Mouse (Mus musculus): Measurements from ENCODE around the gene Dock9.
"Not testable (repeated sequence)": the region's sequence is repeated elsewhere in the genome, so short reads cannot be mapped to it uniquely, and the experiment has no call there.

Dock9 gene

GRCm38 (mm10) chr14:121698620-121698950 lies 99.1 kb downstream of the Dock9 start:
- no peak for DNase-seq (ENCODE audit: low spot score)

DNA sequence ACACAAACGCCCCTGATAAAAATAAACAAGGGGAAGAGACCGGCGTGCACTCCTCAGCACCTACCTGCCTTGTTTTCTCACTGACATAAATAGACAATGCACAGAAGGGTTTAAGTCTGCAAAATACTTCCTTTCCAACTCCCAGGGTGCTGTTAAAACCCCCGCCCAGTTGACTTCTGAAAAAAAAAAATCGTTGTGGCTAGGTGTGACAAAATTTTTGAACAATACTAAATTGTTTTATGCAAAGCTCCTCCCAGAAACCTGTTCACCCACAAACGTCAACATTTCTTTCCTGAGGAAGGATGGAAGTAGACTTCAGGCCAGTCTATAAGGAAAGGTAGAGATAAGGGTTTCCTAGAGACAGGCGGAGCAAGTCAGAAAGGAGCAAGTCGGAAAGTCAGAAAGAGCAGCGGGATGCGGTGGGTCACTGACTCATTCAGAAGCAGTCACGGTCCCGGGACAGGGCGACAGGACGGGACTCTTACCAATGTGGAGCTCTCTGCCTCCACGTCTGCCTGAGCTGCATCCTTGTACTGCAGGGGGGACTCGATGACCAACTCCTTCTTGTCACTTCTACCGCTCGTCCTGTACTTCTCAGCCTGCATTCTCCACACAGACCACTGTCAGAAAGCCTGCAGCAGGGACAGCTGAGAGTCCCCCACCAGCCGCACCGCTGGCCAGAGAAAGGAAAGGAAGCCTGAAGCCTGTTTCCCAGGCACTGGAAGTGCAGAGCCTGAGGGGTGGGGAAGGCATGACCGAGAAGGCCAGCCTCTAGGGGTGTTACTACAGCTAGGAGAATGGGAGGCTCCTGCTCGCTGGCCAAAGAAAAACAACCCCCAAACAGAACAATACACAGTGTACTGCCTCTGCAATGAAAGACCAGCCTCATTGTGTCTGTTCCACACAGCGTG lies 99.7 kb downstream of the Dock9 start:
- DNase-seq (ENCODE audit: low spot score) = peak; percentile 38

- no peak for DNase-seq (ENCODE audit: low spot score)
Measured at GRCm38 (mm10) chr14:121697143-121697680, 100.4 kb downstream of the Dock9 start.

DNA sequence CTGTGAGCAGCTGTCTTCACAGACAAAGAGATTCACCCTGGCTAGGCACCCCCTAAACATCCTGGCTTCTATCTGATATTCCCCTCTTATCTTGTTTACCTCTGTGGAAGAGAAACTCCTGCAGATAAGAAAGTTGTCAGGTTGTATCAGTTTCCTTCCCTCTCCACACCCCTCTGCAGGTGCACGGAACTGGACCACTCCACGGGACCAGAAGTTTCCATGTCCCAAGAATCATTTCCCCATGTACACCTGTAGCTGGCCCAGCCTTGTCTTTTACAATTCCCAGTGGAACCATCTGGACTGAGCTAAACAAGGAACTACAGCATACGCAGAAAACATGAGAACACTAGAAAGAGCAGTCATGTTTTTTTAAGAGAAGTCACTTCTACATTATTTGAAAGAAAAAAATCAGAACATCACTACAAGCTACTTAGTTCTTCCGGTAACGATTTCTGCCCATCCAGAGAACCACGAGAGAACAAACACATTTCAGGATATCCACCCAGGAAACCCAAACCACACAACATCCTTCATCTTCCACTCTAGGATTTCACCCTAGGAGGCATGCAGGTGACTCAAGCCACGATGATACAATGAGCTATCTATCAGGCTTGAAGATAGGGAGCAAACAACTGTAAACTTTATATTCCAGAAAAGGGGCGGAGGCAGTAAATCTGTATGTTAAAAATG lies 101.1 kb downstream of the Dock9 start:
- no peak for DNase-seq (ENCODE audit: low spot score)

- no peak for DNase-seq (ENCODE audit: low spot score)
Measured at GRCm38 (mm10) chr14:121694706-121695105, 102.9 kb downstream of the Dock9 start.

GRCm38 (mm10) chr14:121693991-121694594 lies 103.5 kb downstream of the Dock9 start:
- no peak for DNase-seq (ENCODE audit: low spot score)

DNA sequence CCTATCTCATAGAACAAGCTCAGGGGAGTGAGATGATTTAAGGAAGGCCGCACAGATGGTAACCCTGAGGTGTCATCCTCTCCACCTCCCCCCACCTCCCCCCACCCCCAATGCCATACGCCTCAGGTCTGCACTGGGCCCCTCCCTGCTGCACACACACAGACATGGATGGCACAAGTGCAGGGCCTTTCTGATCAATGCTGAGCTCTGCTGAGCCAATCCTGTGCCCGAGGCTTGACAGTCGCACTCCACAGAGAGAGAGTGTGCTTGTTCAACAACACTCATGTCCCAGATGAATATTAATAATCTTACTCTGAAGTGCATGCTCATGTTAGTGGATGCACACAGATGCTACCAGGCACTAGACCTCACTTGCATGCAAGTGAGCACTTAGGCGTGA lies 108.0 kb downstream of the Dock9 start:
- DNase-seq (ENCODE audit: low spot score) = not testable (repeated sequence)

DNA sequence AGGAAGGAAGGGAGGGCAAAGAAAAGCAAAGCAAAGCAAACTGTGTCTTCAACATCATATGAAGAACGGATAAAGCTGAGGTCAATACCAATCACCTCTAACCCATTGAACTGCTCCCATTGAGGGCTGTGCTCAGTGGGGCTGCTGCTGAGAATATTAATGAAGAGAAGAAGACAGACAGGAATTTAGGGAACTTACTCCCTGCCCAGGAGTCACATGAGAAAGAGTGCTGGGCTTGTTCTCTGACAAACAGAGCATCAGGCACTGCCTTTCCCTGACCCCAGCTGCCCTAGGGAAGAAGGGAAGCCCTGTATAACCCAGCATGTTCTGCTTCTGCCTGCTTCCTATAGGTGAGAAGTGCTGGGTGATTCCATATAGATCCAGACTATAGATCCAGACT lies 109.5 kb downstream of the Dock9 start:
- DNase-seq (ENCODE audit: low spot score) = no peak

- DNase-seq (ENCODE audit: low spot score) = no peak
Measured at GRCm38 (mm10) chr14:121687274-121687673, 110.4 kb downstream of the Dock9 start.

- no peak for DNase-seq (ENCODE audit: low spot score)
Measured at GRCm38 (mm10) chr14:121678913-121679312, 118.7 kb downstream of the Dock9 start.

DNA sequence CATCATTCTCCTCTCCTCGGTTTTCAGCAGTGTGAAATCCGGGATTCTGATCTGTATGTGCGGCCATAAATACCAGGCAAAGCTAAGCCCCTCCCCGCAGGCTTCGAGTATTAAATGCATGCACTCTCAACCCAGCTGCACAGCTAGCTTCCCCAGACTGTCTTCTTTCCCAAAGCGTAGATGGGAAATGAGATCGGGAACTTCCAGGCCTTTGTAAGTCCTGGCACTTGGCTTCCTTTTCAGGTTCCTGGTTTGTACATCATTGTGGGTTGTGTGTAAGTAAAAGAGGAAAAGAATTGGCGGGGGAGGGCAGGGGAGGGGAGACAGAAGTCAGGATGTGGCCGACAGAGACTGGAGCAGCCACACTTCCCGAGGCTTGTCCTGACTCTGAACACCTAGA lies 119.2 kb downstream of the Dock9 start:
- no peak for DNase-seq (ENCODE audit: low spot score)

DNA sequence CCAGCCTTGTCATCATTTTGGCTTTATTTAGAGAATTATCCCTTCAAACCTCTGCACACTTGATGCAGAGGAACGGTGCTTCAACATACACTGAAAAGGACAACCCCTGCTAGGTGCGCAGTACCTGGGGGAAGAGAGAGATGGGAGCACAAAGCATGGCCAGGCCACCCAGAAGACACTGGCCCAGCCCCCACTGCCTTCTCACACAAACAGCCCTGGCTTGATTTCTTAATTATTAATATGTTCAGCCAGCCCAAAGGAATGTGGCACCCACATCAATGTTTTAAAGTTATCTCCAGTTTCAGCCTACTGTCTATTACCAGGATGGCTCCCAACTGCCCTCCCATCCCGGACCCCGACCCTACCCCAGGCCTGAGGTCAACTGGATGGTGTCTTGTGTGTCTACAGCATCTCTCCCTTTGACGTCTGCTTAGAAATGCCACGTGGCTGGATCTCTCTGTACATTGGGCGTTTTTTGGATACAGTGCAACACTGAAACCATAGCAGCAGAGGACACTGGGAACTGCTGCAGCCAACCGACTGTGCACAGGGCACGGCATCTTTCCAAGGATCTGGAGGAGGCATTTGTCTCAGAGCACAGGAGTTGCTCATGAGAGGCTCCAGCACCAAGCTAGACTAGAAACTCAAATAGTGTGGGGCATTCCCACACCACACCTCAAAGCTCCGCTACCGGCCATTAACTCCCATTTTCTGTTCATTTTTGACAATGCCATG lies 120.9 kb downstream of the Dock9 start:
- DNase-seq (ENCODE audit: low spot score) = no peak

DNA sequence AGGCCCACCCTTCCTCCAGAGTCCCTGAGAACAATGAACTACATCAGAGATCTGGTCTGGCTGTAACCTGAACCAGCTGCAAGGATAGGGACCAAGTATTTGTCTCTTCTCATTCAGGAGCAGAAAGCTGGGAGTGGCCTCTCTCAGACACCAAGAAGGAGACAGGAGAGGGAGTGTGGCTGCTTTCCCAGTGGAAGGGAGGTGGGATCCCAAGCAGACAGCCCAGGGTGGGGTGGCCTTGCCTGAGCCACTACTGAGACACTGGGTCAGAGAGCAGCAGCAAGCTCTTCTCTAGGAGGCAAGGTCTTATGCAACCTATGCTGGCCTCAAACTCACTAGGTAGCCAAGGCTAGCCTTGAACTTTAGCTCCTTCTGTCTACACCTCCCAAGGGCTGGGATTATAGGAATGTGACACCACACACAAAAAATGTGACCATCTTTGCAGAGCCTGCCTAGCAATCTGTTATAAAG lies 121.5 kb downstream of the Dock9 start:
- no peak for DNase-seq (ENCODE audit: low spot score)

DNA sequence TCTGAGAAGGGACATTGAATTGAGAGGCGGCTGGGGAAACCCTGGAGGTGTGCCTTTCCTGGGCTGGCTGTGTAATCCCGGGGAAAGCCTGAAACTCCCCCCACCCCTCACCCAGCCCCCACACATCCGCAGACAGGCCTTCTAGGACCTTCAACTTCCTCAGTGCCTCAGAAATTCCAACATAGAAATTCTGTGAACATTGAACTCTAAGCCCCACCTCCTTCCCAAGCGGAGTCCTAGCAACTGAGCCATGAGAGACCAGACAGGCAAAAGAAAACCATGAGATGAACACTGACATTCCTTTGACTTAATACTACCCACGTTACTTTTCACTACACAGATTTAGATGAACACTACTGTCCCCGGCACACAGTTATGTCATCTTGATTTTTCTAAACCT lies 122.1 kb downstream of the Dock9 start:
- no peak for DNase-seq (ENCODE audit: low spot score)

DNA sequence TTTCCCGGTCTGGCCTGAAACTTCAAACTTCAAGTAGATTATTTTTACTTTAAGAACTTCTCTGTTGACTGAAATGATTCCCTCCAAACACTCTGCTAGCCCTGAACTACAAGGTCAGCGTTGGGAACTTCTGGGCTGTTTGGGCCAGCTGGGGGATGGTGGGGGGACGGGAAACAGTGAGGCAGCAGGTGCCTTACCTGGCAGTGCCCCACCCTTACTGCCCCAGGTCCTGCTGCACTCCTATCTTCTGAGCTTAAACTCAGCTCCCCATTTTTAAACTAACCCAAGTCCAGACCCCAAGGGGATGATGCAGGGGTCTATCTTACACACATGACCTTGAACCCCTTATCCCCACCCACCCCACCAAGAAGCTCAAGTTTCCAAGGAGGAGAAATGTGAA lies 122.5 kb downstream of the Dock9 start:
- DNase-seq (ENCODE audit: low spot score) = no peak

DNA sequence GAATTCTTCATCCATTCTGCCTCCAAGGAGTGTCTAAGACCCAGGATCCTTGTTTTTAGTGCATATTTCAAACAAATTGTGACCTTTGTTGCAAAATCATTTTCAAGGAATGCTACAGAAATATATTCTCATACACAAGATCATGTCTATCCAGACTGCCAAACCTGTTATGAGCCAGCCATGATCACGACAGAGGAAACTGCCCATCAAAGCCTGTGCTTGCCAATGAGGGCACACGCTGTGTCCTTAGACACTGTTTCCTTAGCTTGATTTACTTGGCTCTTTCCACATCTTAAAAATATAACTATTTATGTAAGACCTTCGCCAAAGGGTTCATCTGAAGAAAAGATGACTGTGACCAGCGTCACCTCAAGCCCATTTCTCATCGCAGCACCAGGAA lies 127.6 kb downstream of the Dock9 start:
- DNase-seq (ENCODE audit: low spot score) = no peak

GRCm38 (mm10) chr14:121666641-121667274 lies 130.9 kb downstream of the Dock9 start:
- no peak for DNase-seq (ENCODE audit: low spot score)

DNA sequence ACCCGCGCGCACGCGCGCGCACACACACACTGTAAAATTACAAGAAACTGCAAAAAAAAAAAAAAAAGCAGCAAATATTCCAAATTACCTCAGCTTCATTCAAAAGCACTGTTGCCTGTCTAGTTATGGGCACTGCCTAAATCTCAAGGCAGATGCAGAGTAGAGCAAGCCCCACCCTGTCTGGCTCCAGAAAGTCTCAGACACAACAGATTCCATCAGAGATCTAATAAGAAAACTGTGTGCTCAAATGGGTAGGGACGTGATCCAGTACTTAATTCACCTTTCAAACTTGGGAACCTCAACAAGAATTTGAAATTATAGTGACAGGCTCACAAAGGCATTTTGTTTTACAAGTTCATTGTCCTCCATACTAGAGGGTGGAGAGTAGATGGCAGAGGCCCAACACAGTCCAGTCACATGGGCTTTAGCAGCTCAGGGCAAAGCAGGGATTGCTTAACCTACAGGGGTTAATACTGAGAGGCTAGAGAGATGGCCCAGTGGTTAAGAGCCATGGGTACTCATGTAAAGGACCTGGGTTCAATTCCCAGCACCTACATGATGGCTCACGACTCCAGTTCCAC lies 131.9 kb downstream of the Dock9 start:
- DNase-seq (ENCODE audit: low spot score) = no peak

DNA sequence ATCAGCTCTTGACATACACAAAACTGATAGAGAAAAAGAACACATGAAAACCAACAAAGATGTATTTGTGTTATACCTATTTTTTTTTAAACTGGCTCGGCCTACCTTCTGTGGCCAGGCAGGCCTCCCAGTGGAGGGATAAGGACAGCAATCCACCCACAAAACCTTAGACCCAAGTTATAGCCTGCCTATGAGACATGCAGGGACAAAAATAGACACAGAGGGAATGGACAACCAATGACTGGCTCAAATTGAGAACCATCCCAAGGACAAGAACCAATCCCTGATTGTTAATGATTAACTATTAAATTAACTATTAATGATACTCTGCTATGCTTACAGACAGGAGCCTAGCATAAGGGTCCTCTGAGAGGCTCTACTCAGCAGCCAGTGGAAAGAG lies 133.7 kb downstream of the Dock9 start:
- no peak for DNase-seq (ENCODE audit: low spot score)

GRCm38 (mm10) chr14:121660918-121661317 lies 136.7 kb downstream of the Dock9 start:
- DNase-seq (ENCODE audit: low spot score) = no peak
